Mouse (Mus musculus): ENCODE data around the gene Tmem267. TPM values are rescaled to one million over a fixed set of nuclear protein-coding genes. Genes with fewer than 3 reads are reported as not detected.

Tmem267 gene
- polyA plus RNA-seq, 1 experiment from 2014 or later: 3.4 TPM

GRCm38 (mm10) chr13:119649699-119650046, 161.8 kb downstream of the Tmem267 start:
- peak overlapping the region; percentile 18; the same call in 1 of the 2 replicates for H3K4me2 ChIP-seq

GRCm38 (mm10) chr13:119654734-119655133, 166.9 kb downstream of the Tmem267 start:
- WGBS: 90% methylated on average over 2 of the region's 2 CpGs
- H3K4me3 ChIP-seq: no peak overlapping the region
- no peak overlapping the region for H3K4me2 ChIP-seq
- H3K27ac ChIP-seq: no peak overlapping the region
- no peaks in the 10 kb centered on the region for H3K9me3 ChIP-seq (replicated peaks)
- H3K9ac ChIP-seq: no peak overlapping the region
- ATAC-seq: no peak
- H3K27me3 ChIP-seq: no peaks in the 10 kb centered on the region
- no peaks in the 10 kb centered on the region for H3K4me1 ChIP-seq
- no peaks in the 10 kb centered on the region for H3K36me3 ChIP-seq (ENCODE audit: poor library complexity, severe bottlenecking)

More at GRCm38 (mm10) chr13:119649699-119650046, 161.8 kb downstream of the Tmem267 start:
- H3K27me3 ChIP-seq: no peaks in the 10 kb centered on the region
- H3K4me3 ChIP-seq: no peak overlapping the region
- no peak overlapping the region for H3K9ac ChIP-seq
- no peaks in the 10 kb centered on the region for H3K9me3 ChIP-seq (replicated peaks)
- H3K27ac ChIP-seq: 0 out of 2 replicates have a peak overlapping the region, but pooled peaks have one; percentile 35
- H3K4me1 ChIP-seq: no peaks in the 10 kb centered on the region
- H3K36me3 ChIP-seq (ENCODE audit: poor library complexity, severe bottlenecking): no peaks in the 10 kb centered on the region
- ATAC-seq: no peak
- WGBS: 88% methylated on average over 1 of the region's 1 CpGs

- Histone ChIP-seq H3K27me3 (no peaks in the 10 kb centered on the region), H3K4me3 (no peak overlapping the region), H3K27ac (no peak overlapping the region), H3K4me1 (no peaks in the 10 kb centered on the region), H3K4me2 (no peak overlapping the region), H3K9me3 (replicated peaks) (no peaks in the 10 kb centered on the region), H3K36me3 (ENCODE audit: poor library complexity, severe bottlenecking) (no peaks in the 10 kb centered on the region), H3K9ac (no peak overlapping the region)
- WGBS: 85% methylated on average over 2 of the region's 2 CpGs
- no peak for ATAC-seq
These were observed 168.4 kb downstream of the Tmem267 start for GRCm38 (mm10) chr13:119656246-119656645.

DNA sequence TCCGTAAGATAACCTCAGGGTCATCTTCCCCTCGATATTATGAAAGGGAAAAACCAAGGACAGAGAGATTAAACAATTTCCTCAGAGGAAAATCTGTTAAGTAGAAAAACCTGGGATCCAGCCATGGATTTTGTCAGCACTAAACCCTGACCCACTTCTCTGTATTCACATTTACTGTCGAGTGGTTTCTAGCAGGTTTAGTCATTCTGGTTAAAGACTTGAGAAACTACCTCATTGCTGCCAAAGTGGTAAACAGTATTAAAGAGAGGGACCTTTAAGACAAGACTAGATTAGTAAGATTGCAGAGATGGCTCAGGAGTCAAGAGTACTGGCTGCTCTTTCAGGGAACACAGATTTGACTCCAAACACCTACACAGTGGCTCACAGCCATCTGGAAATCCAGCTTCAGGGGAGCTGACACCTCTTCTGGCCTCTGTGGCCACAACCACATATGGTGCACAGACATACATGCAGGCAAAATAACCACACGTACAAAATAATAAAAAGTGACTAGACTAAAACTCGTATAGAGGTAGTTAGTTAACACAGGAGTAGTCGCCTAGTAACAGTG, 169.1 kb downstream of the Tmem267 start:
- no peak overlapping the region for H3K27ac ChIP-seq
- H3K27me3 ChIP-seq: no peaks in the 10 kb centered on the region
- H3K4me3 ChIP-seq: no peak overlapping the region
- no peaks in the 10 kb centered on the region for H3K36me3 ChIP-seq (ENCODE audit: poor library complexity, severe bottlenecking)
- no peak overlapping the region for H3K4me2 ChIP-seq
- no peak for ATAC-seq
- no peaks in the 10 kb centered on the region for H3K4me1 ChIP-seq
- WGBS: 87% methylated on average over 6 of the region's 6 CpGs
- H3K9me3 ChIP-seq (replicated peaks): no peaks in the 10 kb centered on the region
- H3K9ac ChIP-seq: no peak overlapping the region

Other genes starting within 250 kb of the Tmem267 start
- gene Paip1, start 59.4 kb upstream of the Tmem267 start, polyA plus RNA-seq (2015; fragmentation: Nextera tagmentation; extraction: Ambion mirVana): 178 and 207 TPM in 2 replicates
- 113 and 118 TPM in 2 replicates for gene 4833420G17Rik, start 25.3 kb upstream of the Tmem267 start, polyA plus RNA-seq (2015; fragmentation: Nextera tagmentation; extraction: Ambion mirVana)
- gene 3110070M22Rik, start 344 bp downstream of the Tmem267 start, polyA plus RNA-seq (2015; fragmentation: Nextera tagmentation; extraction: Ambion mirVana): 1.9 and 2.2 TPM in 2 replicates
- 0.28 and 0.44 TPM in 2 replicates for gene Ccl28, start 135.8 kb downstream of the Tmem267 start, polyA plus RNA-seq (2015; fragmentation: Nextera tagmentation; extraction: Ambion mirVana)
- 322 and 362 TPM in 2 replicates for gene Hmgcs1, start 202.3 kb downstream of the Tmem267 start, polyA plus RNA-seq (2015; fragmentation: Nextera tagmentation; extraction: Ambion mirVana)

Data from forebrain, embryonic 13.5 days (tissue).